Mouse (Mus musculus) heart, embryonic 15.5 days (tissue): ENCODE measurements at regions not wholly inside any gene's neighbourhood (a gene's known extent, or its start where the extent isn't known, plus 50 kb on each side); places are given as distances from the start of the nearest gene placed in this dataset.

Experiments
- ATAC-seq: fragments of 200-750 bp; cut with Nextera tagmentation; replicated peaks from 2 replicates; pipeline ENCODE4 v1.8.0; 2017; ENCODE audit warnings: low read depth, moderate TSS enrichment; ENCODE audit not compliant: insufficient number of reproducible peaks, insufficient read depth, low FRiP score
- H3K27ac ChIP-seq: fragments of 300-500 bp; sonication (generic); 2 replicates; pipeline ENCODE4 v1.5.1; 2015; ENCODE audit warnings: mild to moderate bottlenecking, inconsistent platforms
- H3K27me3 ChIP-seq: fragments of 300-500 bp; sonication (generic); 2 replicates; pipeline ENCODE4 v1.6.1; 2015; ENCODE audit warnings: inconsistent platforms
- H3K36me3 ChIP-seq: fragments of 300-500 bp; sonication (generic); 2 replicates; pipeline ENCODE4 v1.6.1; 2015; ENCODE audit warnings: mild to moderate bottlenecking, inconsistent platforms
- H3K4me1 ChIP-seq: fragments of 300-500 bp; sonication (generic); replicated peaks from 2 replicates; pipeline ENCODE4 v1.6.1; 2015; ENCODE audit warnings: inconsistent platforms
- H3K4me2 ChIP-seq: fragments of 300-500 bp; sonication (generic); 2 replicates; pipeline ENCODE4 v1.6.1; 2015; ENCODE audit warnings: inconsistent platforms, mild to moderate bottlenecking, moderate library complexity
- H3K4me3 ChIP-seq: fragments of 300-500 bp; sonication (generic); 2 replicates; pipeline ENCODE4 v1.5.1; 2015; ENCODE audit warnings: mild to moderate bottlenecking, inconsistent platforms
- H3K9ac ChIP-seq: fragments of 300-500 bp; sonication (generic); 2 replicates; pipeline ENCODE4 v1.6.1; 2015; ENCODE audit warnings: mild to moderate bottlenecking, inconsistent platforms
- H3K9me3 ChIP-seq: fragments of 300-500 bp; sonication (generic); replicated peaks from 2 replicates; pipeline ENCODE4 v1.6.1; 2016; ENCODE audit warnings: inconsistent platforms
- WGBS: fragments of 180-500 bp; shearing (Covaris S2); methylation state at CpG from one replicate; pipeline ENCODE4 v1.1.7; 2015; ENCODE audit warnings: mixed read lengths; 5-methylcytosine and 5-hydroxymethylcytosine counted together

GRCm38 (mm10) chr1:119223876-119224275, 170.5 kb upstream of the Gli2 start:
- Histone ChIP-seq H3K9ac (no peak overlapping the region), H3K4me1 (peaks cover 11% of the 10 kb centered on the region), H3K27ac (no peak overlapping the region), H3K36me3 (no peaks in the 10 kb centered on the region), H3K4me2 (no peak overlapping the region), H3K27me3 (no peaks in the 10 kb centered on the region), H3K4me3 (no peak overlapping the region), H3K9me3 (no peaks in the 10 kb centered on the region)
- WGBS, result 84% methylated on average over 8 of the region's 8 CpGs
- no peak for ATAC-seq

- H3K4me1 ChIP-seq, result peaks cover 19% of the 10 kb centered on the region
- H3K9me3 ChIP-seq, result no peaks in the 10 kb centered on the region
- H3K4me2 ChIP-seq, result no peak overlapping the region
- no peak for ATAC-seq
- no peaks in the 10 kb centered on the region for H3K36me3 ChIP-seq
- H3K27ac ChIP-seq, result no peak overlapping the region
- no peak overlapping the region for H3K4me3 ChIP-seq
- whole genome bisulfite sequencing, result 73% methylated on average over 6 of the region's 6 CpGs
- no peaks in the 10 kb centered on the region for H3K27me3 ChIP-seq
- H3K9ac ChIP-seq, result no peak overlapping the region
Measured at GRCm38 (mm10) chr1:119221901-119222300, 168.5 kb upstream of the Gli2 start.

GRCm38 (mm10) chr1:119221012-119221411, 167.6 kb upstream of the Gli2 start:
- 85% methylated on average over 7 of the region's 7 CpGs for WGBS
- no peaks in the 10 kb centered on the region for H3K36me3 ChIP-seq
- no peaks in the 10 kb centered on the region for H3K27me3 ChIP-seq
- H3K9ac ChIP-seq, result no peak overlapping the region
- H3K9me3 ChIP-seq, result no peaks in the 10 kb centered on the region
- H3K4me2 ChIP-seq, result no peak overlapping the region
- ATAC-seq, result no peak
- peaks cover 19% of the 10 kb centered on the region for H3K4me1 ChIP-seq
- no peak overlapping the region for H3K27ac ChIP-seq
- no peak overlapping the region for H3K4me3 ChIP-seq

GRCm38 (mm10) chr1:119219817-119220216, 166.4 kb upstream of the Gli2 start:
- WGBS, result 55% methylated on average over 10 of the region's 10 CpGs
- H3K4me2 ChIP-seq, result no peak overlapping the region
- H3K9me3 ChIP-seq, result no peaks in the 10 kb centered on the region
- H3K4me3 ChIP-seq, result no peak overlapping the region
- H3K36me3 ChIP-seq, result no peaks in the 10 kb centered on the region
- ATAC-seq, result no peak
- H3K27me3 ChIP-seq, result no peaks in the 10 kb centered on the region
- no peak overlapping the region for H3K27ac ChIP-seq
- H3K4me1 ChIP-seq, result peaks cover 19% of the 10 kb centered on the region
- H3K9ac ChIP-seq, result no peak overlapping the region

GRCm38 (mm10) chr1:119217387-119217786, 164.0 kb upstream of the Gli2 start:
- H3K9ac ChIP-seq, result no peak overlapping the region
- no peak overlapping the region for H3K27ac ChIP-seq
- ATAC-seq, result no peak
- H3K4me3 ChIP-seq, result no peak overlapping the region
- H3K27me3 ChIP-seq, result no peaks in the 10 kb centered on the region
- WGBS, result 20% methylated on average over 4 of the region's 4 CpGs
- peaks cover 19% of the 10 kb centered on the region for H3K4me1 ChIP-seq
- no peaks in the 10 kb centered on the region for H3K36me3 ChIP-seq
- H3K4me2 ChIP-seq, result no peak overlapping the region
- no peaks in the 10 kb centered on the region for H3K9me3 ChIP-seq

GRCm38 (mm10) chr1:119209607-119210007, 156.2 kb upstream of the Gli2 start:
- Histone ChIP-seq H3K27me3 (no peaks in the 10 kb centered on the region), H3K27ac (no peak overlapping the region), H3K9me3 (no peaks in the 10 kb centered on the region), H3K4me1 (peaks cover 17% of the 10 kb centered on the region), H3K4me2 (peak overlapping the region; percentile 7; the same call in 1 of the 2 replicates), H3K9ac (no peak overlapping the region), H3K36me3 (no peaks in the 10 kb centered on the region), H3K4me3 (no peak overlapping the region)
- 32% methylated on average over 7 of the region's 7 CpGs for WGBS
- peak; percentile 48 for ATAC-seq

GRCm38 (mm10) chr1:119202456-119202855, 149.0 kb upstream of the Gli2 start:
- no peak overlapping the region for H3K27ac ChIP-seq
- WGBS, result 78% methylated on average over 6 of the region's 6 CpGs
- H3K9ac ChIP-seq, result no peak overlapping the region
- H3K36me3 ChIP-seq, result no peaks in the 10 kb centered on the region
- no peak overlapping the region for H3K4me3 ChIP-seq
- no peaks in the 10 kb centered on the region for H3K9me3 ChIP-seq
- ATAC-seq, result no peak
- peaks cover 6% of the 10 kb centered on the region for H3K4me1 ChIP-seq
- H3K27me3 ChIP-seq, result no peaks in the 10 kb centered on the region
- H3K4me2 ChIP-seq, result no peak overlapping the region

GRCm38 (mm10) chr1:119197415-119197700, 143.9 kb upstream of the Gli2 start:
- no peaks in the 10 kb centered on the region for H3K27me3 ChIP-seq
- no peak overlapping the region for H3K9ac ChIP-seq
- ATAC-seq, result peak; percentile 67
- peak overlapping the region; percentile 39; the same call in 1 of the 2 replicates for H3K27ac ChIP-seq
- no peaks in the 10 kb centered on the region for H3K9me3 ChIP-seq
- peak overlapping the region; percentile 28; the same call in 1 of the 2 replicates for H3K4me2 ChIP-seq
- no peaks in the 10 kb centered on the region for H3K36me3 ChIP-seq
- peaks cover 40% of the 10 kb centered on the region for H3K4me1 ChIP-seq
- WGBS, result 26% methylated on average over 7 of the region's 7 CpGs
- H3K4me3 ChIP-seq, result no peak overlapping the region

- Histone ChIP-seq H3K9ac (no peak overlapping the region), H3K4me3 (no peak overlapping the region), H3K4me2 (peak overlapping the region; percentile 28; the same call in 1 of the 2 replicates), H3K9me3 (no peaks in the 10 kb centered on the region), H3K27me3 (no peaks in the 10 kb centered on the region), H3K27ac (peak overlapping the region; percentile 39; the same call in 1 of the 2 replicates), H3K36me3 (no peaks in the 10 kb centered on the region), H3K4me1 (peaks cover 40% of the 10 kb centered on the region)
- ATAC-seq, result 0 out of 2 replicates have a peak, but pooled peaks have one; percentile 0
- 53% methylated on average over 13 of the region's 13 CpGs for WGBS
Measured at GRCm38 (mm10) chr1:119196674-119197414, 143.4 kb upstream of the Gli2 start.

GRCm38 (mm10) chr1:119194533-119194932, 141.1 kb upstream of the Gli2 start:
- Histone ChIP-seq H3K4me3 (no peak overlapping the region), H3K36me3 (no peaks in the 10 kb centered on the region), H3K4me1 (peaks cover 44% of the 10 kb centered on the region), H3K27me3 (0 out of 2 replicates have a peak, but pooled peaks cover 10% of the 10 kb centered on the region), H3K4me2 (peak overlapping the region; percentile 7; the same call in 1 of the 2 replicates), H3K27ac (peak overlapping the region; percentile 74), H3K9me3 (no peaks in the 10 kb centered on the region), H3K9ac (no peak overlapping the region)
- peak; percentile 68 for ATAC-seq
- WGBS, result 14% methylated on average over 6 of the region's 6 CpGs

- ATAC-seq, result no peak
- H3K27ac ChIP-seq, result no peak overlapping the region
- 73% methylated on average over 2 of the region's 2 CpGs for WGBS
Measured at GRCm38 (mm10) chr1:119191177-119191576, 137.8 kb upstream of the Gli2 start.

More at GRCm38 (mm10) chr1:119191177-119191576, 137.8 kb upstream of the Gli2 start:
- Histone ChIP-seq H3K4me2 (no peak overlapping the region), H3K4me1 (peaks cover 29% of the 10 kb centered on the region), H3K9me3 (no peaks in the 10 kb centered on the region), H3K36me3 (no peaks in the 10 kb centered on the region), H3K4me3 (no peak overlapping the region), H3K9ac (no peak overlapping the region), H3K27me3 (0 out of 2 replicates have a peak, but pooled peaks cover 10% of the 10 kb centered on the region)
